Mouse (Mus musculus): ENCODE data around the gene Camkk1. TPM values are rescaled to one million over a fixed set of nuclear protein-coding genes. Genes with fewer than 3 reads are reported as not detected.

Camkk1 gene
- total and polyA plus RNA-seq, 2 experiments from 2014 or later, result 0.68 to 4.9 TPM

DNA sequence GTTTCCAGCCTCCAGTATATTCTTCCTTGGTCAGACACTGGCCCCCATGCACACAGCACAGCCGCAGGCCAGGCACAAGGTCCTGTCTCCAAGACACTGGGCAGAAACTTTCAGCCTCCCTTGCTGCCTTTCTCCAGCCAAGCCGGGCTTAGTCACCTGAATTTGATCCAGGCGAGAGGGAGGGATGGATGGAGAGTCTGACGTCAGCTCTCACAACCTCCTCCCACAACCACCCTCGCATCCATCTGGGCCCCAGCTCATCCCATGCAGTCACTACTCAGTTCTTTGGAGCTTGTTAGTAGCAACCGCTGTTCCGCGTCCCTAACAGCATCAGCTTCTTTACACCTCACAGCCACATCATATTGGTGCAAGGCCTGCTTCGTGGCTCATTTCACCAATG lies 4.3 kb downstream of the Camkk1 start:
- Histone ChIP-seq H3K4me2 (ENCODE audit: low read depth, low read length) (no peak overlapping the region), H3K36me3 (replicated peaks; ENCODE audit: control insufficient read depth, insufficient read depth, low read length) (no peaks in the 10 kb centered on the region), H3K27ac (ENCODE audit: low read depth) (no peak overlapping the region), H3K9me3 (replicated peaks; ENCODE audit: control insufficient read depth, low read length) (no peaks in the 10 kb centered on the region), H3K4me3 (ENCODE audit: low read depth, low read length) (no peak overlapping the region), H3K4me1 (ENCODE audit: control insufficient read depth, insufficient read depth) (peaks cover 15% of the 10 kb centered on the region; the same call in 1 of the 2 replicates), H3K27me3 (ENCODE audit: control insufficient read depth, insufficient read depth, low read length) (peaks cover 27% of the 10 kb centered on the region), H3K9ac (replicated peaks; ENCODE audit: low read depth, low read length) (no peak overlapping the region)
- DNase-seq (ENCODE audit: low spot score) (no peak), ATAC-seq (ENCODE audit: insufficient read depth, low read depth) (no peak)
- TF ChIP-seq EP300 (IDR thresholded peaks at IDR 0.05; ENCODE audit: low read depth) (no peak), CTCF (IDR thresholded peaks at IDR 0.05; ENCODE audit: low read depth) (no peak)
- WGBS, result 59% methylated on average over 9 of the region's 9 CpGs

GRCm38 (mm10) chr11:73023827-73024226 lies 5.0 kb downstream of the Camkk1 start:
- Histone ChIP-seq H3K9me3 (replicated peaks; ENCODE audit: control insufficient read depth, low read length) (no peaks in the 10 kb centered on the region), H3K9ac (replicated peaks; ENCODE audit: low read depth, low read length) (no peak overlapping the region), H3K27ac (ENCODE audit: low read depth) (peak overlapping the region; percentile 19; the same call in 1 of the 2 replicates), H3K4me3 (ENCODE audit: low read depth, low read length) (no peak overlapping the region), H3K27me3 (ENCODE audit: control insufficient read depth, insufficient read depth, low read length) (peaks cover 22% of the 10 kb centered on the region), H3K36me3 (replicated peaks; ENCODE audit: control insufficient read depth, insufficient read depth, low read length) (no peaks in the 10 kb centered on the region), H3K4me2 (ENCODE audit: low read depth, low read length) (no peak overlapping the region), H3K4me1 (ENCODE audit: control insufficient read depth, insufficient read depth) (peaks cover 15% of the 10 kb centered on the region; the same call in 1 of the 2 replicates)
- no peak for ATAC-seq (ENCODE audit: insufficient read depth, low read depth)
- no peak for DNase-seq (ENCODE audit: low spot score)
- TF ChIP-seq CTCF (IDR thresholded peaks at IDR 0.05; ENCODE audit: low read depth) (no peak), EP300 (IDR thresholded peaks at IDR 0.05; ENCODE audit: low read depth) (no peak)
- WGBS, result 44% methylated on average over 4 of the region's 4 CpGs

DNA sequence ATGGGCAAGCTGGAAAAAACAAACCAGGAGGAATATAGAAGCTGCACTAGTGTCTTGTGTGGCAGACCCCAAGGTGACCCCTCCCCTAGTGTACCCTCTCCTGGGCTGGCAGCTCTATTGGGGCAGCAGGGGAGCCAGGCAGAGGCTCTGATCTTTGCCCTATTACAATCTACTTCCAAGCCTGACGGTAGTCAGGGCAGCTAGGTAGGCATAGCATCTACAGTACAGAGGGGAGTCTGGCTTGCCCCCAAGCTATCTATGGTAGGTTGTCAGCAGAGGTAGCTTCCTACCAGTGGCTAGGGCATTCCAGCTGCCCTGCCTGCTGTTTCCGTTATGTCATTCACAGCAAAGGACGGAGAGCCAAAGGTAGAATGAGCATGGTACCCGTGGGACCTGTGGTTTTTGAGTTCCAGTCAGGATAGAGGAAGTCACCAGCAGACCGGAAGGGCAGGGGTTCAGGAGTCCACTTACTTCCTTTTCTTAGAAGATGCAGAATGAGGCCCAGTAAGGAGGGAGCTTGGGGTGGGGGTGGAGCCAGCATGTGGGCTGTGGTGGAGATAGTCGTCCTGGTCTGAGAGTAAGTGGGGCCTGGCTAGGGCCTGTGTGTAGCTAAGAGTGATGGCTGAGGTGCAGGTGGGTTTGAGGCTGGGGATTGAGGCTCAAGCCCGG lies 5.6 kb downstream of the Camkk1 start:
- no peaks in the 10 kb centered on the region for H3K36me3 ChIP-seq (replicated peaks; ENCODE audit: control insufficient read depth, insufficient read depth, low read length)
- peaks cover 21% of the 10 kb centered on the region for H3K27me3 ChIP-seq (ENCODE audit: control insufficient read depth, insufficient read depth, low read length)
- DNase-seq (ENCODE audit: low spot score) (no peak), ATAC-seq (ENCODE audit: insufficient read depth, low read depth) (peak; percentile 27; the same call in 1 of the 2 replicates)
- no peak overlapping the region for H3K9ac ChIP-seq (replicated peaks; ENCODE audit: low read depth, low read length)
- no peak overlapping the region for H3K4me2 ChIP-seq (ENCODE audit: low read depth, low read length)
- no peaks in the 10 kb centered on the region for H3K9me3 ChIP-seq (replicated peaks; ENCODE audit: control insufficient read depth, low read length)
- H3K27ac ChIP-seq (ENCODE audit: low read depth), result peak overlapping the region; percentile 19; the same call in 1 of the 2 replicates
- no peak overlapping the region for H3K4me3 ChIP-seq (ENCODE audit: low read depth, low read length)
- H3K4me1 ChIP-seq (ENCODE audit: control insufficient read depth, insufficient read depth), result peaks cover 13% of the 10 kb centered on the region; the same call in 1 of the 2 replicates
- 49% methylated on average over 7 of the region's 7 CpGs for WGBS
- TF ChIP-seq CTCF (IDR thresholded peaks at IDR 0.05; ENCODE audit: low read depth), result no peak
- no peak for TF ChIP-seq EP300 (IDR thresholded peaks at IDR 0.05; ENCODE audit: low read depth)

DNA sequence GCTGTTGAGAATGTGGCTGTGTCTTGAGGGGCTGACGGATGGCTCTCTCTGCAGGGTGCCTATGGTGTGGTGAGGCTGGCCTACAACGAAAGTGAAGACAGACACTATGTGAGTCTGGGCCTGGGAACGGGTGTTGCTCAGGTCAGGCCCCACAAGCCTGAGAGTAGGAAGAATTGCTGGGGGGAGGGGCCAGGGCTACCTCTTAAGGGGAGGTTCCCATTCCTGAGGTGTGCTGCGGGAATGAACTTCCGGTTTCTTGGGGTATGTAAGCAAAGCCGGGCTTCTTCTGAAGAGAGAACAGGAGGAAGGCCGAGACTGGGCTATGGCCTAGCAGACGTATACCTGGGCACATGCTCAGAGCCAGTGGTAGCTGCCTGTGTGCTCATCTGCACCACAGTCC lies 8.2 kb downstream of the Camkk1 start:
- peaks cover 11% of the 10 kb centered on the region; the same call in 1 of the 2 replicates for H3K4me1 ChIP-seq (ENCODE audit: control insufficient read depth, insufficient read depth)
- H3K36me3 ChIP-seq (replicated peaks; ENCODE audit: control insufficient read depth, insufficient read depth, low read length), result no peaks in the 10 kb centered on the region
- 56% methylated on average over 8 of the region's 8 CpGs for WGBS
- no peaks in the 10 kb centered on the region for H3K9me3 ChIP-seq (replicated peaks; ENCODE audit: control insufficient read depth, low read length)
- 0 out of 2 replicates have a peak, but pooled peaks cover under 1% of the 10 kb centered on the region for H3K27me3 ChIP-seq (ENCODE audit: control insufficient read depth, insufficient read depth, low read length)
- DNase-seq (ENCODE audit: low spot score) (no peak), ATAC-seq (ENCODE audit: insufficient read depth, low read depth) (no peak)
- H3K9ac ChIP-seq (replicated peaks; ENCODE audit: low read depth, low read length), result no peak overlapping the region
- TF ChIP-seq CTCF (IDR thresholded peaks at IDR 0.05; ENCODE audit: low read depth) (no peak), EP300 (IDR thresholded peaks at IDR 0.05; ENCODE audit: low read depth) (no peak)
- H3K27ac ChIP-seq (ENCODE audit: low read depth), result no peak overlapping the region
- no peak overlapping the region for H3K4me2 ChIP-seq (ENCODE audit: low read depth, low read length)
- no peak overlapping the region for H3K4me3 ChIP-seq (ENCODE audit: low read depth, low read length)

DNA sequence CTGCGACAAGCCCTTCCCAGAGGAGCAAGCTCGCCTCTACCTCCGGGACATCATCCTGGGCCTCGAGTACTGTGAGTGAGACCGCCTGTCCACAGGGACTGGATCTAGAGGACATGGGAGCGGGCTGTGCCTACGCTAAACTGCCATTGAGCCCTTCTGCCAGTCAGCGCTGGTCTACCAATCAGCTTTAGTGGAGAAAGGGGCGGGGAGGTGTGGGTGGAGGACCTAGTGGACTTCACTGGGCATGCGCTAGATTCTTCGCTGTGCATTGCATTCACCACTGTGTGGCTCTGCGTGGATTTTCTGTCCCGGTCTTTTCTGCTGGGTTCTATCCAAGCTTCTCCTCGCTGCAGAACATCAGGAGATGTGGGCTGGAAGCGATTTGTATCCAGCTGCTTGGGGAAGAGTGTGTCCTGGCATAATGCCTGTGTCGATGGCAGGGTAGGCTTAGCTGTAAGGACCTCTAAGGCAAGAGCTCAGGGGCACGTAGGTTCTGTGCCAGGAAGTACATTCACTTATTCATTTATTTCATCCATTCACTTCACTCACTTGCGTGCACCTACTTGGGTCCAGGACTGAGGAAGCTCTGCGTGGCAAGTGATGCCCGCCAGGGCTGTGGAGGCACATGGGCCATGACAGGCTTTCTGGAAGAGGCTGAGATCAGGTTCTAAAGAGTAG lies 12.2 kb downstream of the Camkk1 start:
- TF ChIP-seq EP300 (IDR thresholded peaks at IDR 0.05; ENCODE audit: low read depth) (no peak), CTCF (IDR thresholded peaks at IDR 0.05; ENCODE audit: low read depth) (peak; percentile 11; the same call in 1 of the 2 replicates)
- ATAC-seq (ENCODE audit: insufficient read depth, low read depth) (peak; percentile 91), DNase-seq (ENCODE audit: low spot score) (peak; percentile 97)
- Histone ChIP-seq H3K4me1 (ENCODE audit: control insufficient read depth, insufficient read depth) (0 out of 2 replicates have a peak, but pooled peaks cover 5% of the 10 kb centered on the region), H3K36me3 (replicated peaks; ENCODE audit: control insufficient read depth, insufficient read depth, low read length) (no peaks in the 10 kb centered on the region), H3K27ac (ENCODE audit: low read depth) (peak overlapping the region; percentile 52), H3K9ac (replicated peaks; ENCODE audit: low read depth, low read length) (no peak overlapping the region), H3K9me3 (replicated peaks; ENCODE audit: control insufficient read depth, low read length) (no peaks in the 10 kb centered on the region), H3K4me2 (ENCODE audit: low read depth, low read length) (peak overlapping the region; percentile 53), H3K27me3 (ENCODE audit: control insufficient read depth, insufficient read depth, low read length) (no peaks in the 10 kb centered on the region), H3K4me3 (ENCODE audit: low read depth, low read length) (peak overlapping the region; percentile 22)
- WGBS, result 20% methylated on average over 20 of the region's 20 CpGs
